Mouse (Mus musculus) G1E (cell line): ENCODE measurements at regions not wholly inside any gene's neighbourhood (a gene's known extent, or its start where the extent isn't known, plus 50 kb on each side); places are given as distances from the start of the nearest gene placed in this dataset.

Source experiments
- CTCF ChIP-seq: IDR thresholded peaks from 2 replicates; pipeline ENCODE4 v1.5.1; 2012; ENCODE audit warnings: low read depth, low read length, inconsistent platforms, mixed read lengths
- GATA1 ChIP-seq: IDR thresholded peaks from 2 replicates; pipeline ENCODE4 v1.6.1; 2012; ENCODE audit warnings: borderline replicate concordance, low read length, inconsistent platforms, mixed read lengths
- GATA2 ChIP-seq: IDR thresholded peaks from 2 replicates; pipeline ENCODE4 v1.6.1; 2012; ENCODE audit warnings: low read depth, low read length, inconsistent platforms, borderline replicate concordance
- TAL1 ChIP-seq: conservative IDR thresholded peaks from 2 replicates; pipeline ENCODE4 v1.6.1; 2012; ENCODE audit warnings: low read depth, low read length, inconsistent platforms, mixed read lengths

DNA sequence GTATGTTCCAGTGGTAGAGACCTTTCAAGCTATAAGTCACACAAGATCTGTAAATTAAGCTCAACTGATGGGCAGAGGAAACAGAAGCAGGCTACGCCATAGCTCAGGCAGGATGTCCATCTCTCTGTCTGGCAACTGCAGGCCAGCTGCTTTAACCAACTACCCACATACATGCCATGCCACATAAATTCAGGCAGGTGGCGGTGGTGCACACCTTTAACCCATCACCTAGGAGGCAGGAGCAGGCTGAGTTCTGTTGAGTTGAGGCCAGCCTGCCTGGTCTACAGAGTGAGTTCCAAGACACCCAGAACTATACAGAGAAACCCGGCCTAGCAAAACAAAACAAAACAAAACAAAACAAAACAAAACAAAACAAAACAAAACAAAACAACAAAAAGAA is 289.1 kb upstream of the Sash1 start:
- TF ChIP-seq CTCF (no peak), TAL1 (no peak), GATA2 (no peak), GATA1 (no peak)
